Mouse (Mus musculus) gastrocnemius, postnatal 36 days (tissue): ENCODE results near the gene Mfsd2a. TPM values are rescaled to one million over a fixed set of nuclear protein-coding genes. Genes with fewer than 3 reads are reported as not detected.
A peak's percentile ranks its signal among the peaks of the same experiment; 100 is the strongest.

Experiments used
- DNase-seq, 2 experiments: peaks; one replicate each; pipeline ENCODE4 v3.0.0; 2022
- intact Hi-C: fragments of 180-260 bp; cut with DNase I; formaldehyde crosslinking; loops from one replicate; pipeline ENCODE4 v1.15.1; 2025
- total RNA-seq, 2 experiments: library from RNA; stranded (reverse); gene quantifications; 2 replicates each; pipeline ENCODE4 v1.2.3; 2021

Gene Mfsd2a
- total RNA-seq, 2 experiments from 2014 or later: 0.13 to 0.39 TPM

DNA sequence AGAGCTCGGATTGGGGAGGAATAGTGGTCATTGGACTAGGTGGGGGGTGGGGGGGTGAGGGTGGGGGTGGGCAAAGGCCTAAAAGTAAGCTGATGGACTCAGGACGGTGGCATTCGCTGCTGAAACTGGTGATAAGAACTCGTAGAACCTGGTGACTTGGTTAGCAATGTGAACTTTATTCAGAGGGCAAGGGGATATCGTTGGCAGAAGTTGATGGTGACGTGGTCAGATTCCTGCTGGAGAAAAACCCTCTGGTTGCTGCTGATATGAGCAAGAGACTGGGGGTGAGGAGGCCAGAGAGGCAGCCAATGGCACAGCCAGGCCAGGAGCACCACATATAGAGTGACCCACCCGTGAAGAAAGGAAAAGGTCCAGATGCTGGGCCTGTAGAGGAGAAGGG is 20.2 kb upstream of the Mfsd2a start:
- intact Hi-C loops: loop anchor here (5.0 to 10.0 kb wide), 3 partner anchors 34 to 176 kb away; no protein-coding TSS in a partner anchor
- no peak for DNase-seq

DNA sequence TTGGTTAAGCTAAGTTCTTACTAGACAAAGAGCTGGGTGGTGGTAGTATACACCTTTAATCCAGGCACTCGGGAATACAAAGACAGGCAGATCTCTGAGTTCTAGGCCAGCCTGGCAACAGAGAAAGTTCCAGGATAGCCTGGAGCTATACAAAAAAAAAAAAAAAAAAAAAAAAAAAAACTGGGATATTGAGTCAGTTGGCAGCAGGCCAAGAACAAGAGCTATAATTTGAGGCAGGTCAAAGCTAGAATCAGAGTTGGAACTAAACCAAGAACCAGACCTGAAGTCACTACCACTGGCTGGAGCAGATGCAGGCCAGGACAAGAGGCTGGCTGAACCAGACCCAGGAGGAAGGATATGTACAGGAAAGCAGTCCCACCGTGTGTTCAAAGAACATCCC is 19.7 kb upstream of the Mfsd2a start:
- intact Hi-C loops: loop anchor here (5.0 to 10.0 kb wide), 3 partner anchors 33 to 176 kb away; no protein-coding TSS in a partner anchor
- DNase-seq: no peak

DNA sequence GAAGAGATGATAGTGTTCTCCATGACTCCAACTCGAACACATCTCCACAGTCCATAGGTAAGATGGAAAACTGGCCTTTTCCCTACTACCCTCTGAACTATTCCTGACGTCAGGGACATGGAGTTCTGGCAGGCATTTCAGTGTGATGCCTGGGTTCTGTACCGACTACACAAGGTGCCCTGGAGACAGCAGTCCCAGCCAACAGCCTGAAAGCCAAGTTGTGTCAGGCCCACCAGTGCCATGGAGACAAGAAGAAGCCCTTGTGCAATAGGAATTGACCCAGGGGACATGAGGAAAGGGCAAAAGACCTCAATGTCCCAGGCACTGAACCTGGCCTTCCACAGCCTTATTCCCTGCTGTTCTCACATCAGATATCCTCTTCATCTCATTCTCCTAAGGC is 18.8 kb upstream of the Mfsd2a start:
- intact Hi-C loops: loop anchor here (5.0 to 10.0 kb wide), 3 partner anchors 33 to 175 kb away; no protein-coding TSS in a partner anchor

DNA sequence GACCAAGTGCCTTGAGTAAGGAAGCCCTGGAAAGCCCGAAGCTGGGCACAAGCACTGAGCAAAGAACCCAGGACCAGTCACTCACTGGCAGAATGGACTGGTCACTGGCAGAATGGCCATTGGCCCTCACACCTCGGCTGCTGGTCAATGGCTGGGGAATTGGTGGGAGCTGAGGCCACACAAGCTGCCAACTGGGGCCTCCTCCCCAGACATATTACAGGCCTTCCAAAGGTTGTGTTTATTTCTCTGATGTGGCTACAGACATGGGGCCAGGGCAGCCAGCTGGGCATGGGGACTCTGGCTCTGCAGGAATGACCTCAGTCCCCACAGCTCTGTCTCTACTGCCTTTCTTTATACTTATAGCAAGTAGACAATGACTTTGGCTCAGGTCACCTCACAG is 17.9 kb upstream of the Mfsd2a start:
- intact Hi-C loops: no loop called here
- DNase-seq: no peak

More for the DNA sequence above, 18.8 kb upstream of the Mfsd2a start:
- DNase-seq: no peak

DNA sequence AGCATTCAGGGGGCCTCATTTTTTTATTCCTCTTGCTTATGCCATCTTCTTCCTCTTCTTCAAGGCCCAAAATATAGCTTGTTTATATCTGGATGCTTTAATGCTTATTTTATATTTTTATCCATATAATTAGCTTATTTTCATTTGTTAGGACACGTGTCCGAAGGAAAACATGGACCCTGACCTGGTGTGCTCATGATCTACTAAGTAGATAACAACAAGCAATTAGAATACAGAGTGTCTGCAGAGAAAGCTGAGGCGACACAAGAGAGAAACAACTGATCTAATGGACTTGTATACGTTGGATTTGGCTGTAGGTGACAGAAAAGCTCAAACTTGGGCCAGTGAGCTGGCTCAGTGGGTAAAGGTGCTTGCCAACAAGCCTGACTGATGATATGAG is 15.9 kb upstream of the Mfsd2a start:
- intact Hi-C loops: no loop called here
- no peak for DNase-seq

DNA sequence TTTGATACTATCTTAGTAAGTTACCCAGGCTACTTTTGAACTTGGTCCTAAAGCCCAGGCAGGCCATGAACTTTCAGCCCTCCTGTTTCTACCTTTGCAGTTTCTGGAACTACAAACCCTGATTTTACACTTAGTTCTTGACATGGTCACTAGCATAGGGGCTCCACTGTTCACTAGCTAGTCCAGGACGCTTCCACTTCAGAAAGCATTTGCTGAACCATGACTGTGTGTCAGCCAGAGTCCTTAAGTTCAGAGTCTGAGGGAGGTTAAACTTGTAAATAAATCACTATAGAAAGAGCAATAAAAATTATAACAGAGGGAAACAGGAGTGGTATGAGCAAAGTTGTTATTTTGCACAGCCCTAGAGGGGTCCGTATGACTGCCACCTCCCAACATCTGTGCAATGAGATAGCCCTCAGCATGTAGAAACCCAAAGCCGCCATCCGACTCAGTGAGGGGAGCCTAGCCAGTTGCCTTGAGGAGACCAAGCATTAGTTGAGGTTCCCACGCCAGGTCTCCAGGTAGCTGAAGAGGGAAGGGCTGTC is 14.1 kb upstream of the Mfsd2a start:
- intact Hi-C loops: no loop called here
- no peak for DNase-seq

DNA sequence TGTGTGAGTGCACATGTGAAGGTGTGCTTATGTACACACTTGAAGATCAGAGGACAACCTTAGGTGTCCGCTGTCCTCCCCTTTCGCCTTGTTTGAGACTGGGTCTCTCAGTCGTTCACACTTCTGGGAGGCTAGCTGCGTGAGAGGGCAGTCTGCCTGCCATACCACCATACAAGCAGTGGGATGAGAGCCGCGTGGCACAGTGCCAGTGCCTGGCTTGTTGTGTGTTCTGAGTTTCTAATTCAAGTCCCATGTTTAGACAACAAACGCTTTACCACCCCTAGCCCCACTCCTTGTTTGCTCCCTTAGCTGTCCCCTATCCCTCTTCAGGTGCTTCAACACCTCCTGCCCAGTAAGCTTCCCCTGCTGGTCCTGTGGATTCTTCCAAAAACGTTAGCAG is 11.1 kb upstream of the Mfsd2a start:
- intact Hi-C loops: no loop called here
- DNase-seq: no peak

DNA sequence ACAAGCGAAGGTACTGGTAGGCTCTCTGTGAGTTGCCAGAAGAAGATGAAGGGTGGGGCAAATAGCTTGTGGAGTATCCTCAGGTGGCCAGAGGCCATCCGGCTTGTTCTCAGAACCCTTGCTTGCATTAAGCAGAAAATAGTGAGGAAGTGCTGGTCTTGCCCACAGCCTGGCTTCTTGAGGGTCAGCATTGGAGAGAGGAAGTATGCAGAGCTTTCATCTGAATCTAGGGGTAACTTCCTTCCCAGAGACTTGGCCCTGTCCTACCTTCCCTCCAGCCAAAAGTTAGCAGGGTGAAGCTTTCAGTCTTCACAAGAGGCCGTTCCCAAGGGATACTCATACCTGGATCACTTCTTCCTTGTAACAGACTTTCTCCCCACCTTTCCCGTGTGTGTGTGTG is 10.7 kb upstream of the Mfsd2a start:
- DNase-seq: no peak
- intact Hi-C loops: no loop called here

DNA sequence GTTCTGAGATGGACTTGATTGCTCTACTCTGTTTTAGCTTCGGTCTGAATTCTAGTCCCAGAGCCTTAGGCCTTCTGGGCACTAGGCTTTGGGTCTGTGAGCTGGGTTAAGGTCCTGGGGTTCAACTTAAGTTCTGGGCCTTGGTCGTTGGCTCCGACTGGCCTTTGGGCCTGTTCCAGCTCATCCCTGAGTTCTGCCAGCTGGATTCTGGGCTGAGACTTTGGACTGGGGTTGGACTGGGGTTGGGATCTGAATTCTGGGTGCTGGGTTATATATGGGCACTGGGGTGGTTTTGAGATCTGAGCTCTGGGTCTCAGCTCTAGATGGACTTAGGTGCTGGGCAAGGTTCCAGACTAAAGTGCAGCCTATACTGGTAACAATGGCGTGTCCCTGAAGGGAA is 10.2 kb upstream of the Mfsd2a start:
- intact Hi-C loops: no loop called here
- DNase-seq: no peak

DNA sequence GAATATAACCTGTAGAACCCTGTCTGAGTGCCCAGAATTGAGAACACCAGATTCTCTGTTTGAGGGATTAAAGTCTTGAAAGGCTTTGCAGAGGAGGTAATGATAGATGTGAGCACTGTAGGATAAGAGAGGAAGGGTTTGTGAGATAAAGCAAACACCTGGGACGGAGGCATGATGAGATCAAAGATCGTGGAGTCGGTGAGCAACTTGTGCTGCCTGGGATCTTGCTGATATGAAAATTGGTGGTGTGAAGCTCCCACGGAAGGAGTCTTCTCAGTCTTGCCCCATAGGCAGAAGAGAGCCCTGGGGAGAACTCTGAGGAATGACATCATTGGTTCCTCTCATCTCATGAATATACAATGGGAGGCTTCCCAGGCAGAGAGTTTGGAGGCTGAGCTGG is 7.1 kb upstream of the Mfsd2a start:
- intact Hi-C loops: no loop called here
- DNase-seq: no peak

DNA sequence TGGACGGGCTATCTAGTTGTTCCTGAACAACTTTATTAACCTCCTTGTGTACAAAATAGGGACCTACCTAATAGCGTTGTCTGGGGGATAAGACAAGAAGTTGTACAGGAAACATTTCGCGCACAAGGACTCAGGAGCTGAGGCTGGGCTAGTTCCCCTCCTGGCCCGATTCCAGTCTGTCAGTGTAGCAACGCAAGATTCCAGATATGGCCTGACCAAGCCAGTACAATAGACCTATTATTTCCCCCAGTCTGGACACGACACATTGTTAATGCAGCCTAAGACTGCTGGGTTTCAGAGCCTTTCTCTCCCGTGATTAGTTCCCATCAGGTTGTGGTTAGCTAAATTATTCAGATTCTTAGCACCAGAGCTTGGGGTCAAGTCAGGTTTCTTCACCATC is 1.8 kb upstream of the Mfsd2a start:
- intact Hi-C loops: no loop called here
- no peak for DNase-seq

DNA sequence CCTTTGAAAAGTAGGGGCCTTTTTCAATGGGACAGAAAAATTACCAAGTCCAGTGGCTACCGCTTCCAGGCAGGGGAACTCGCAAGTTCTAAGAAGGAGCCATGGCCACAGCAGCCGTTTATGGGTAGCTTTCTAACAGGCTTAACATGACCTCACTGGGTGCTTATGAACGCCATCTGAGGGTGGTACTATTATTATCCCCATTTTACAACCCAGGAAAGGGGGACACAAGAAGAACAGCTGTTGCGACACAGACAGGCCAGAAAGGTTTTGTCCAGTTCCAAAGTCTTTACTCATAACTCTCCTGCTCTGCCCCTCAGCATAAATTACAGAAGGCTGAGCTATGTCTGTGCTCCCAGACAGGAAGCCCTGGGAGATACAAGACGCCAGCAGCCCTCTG is 601 bp upstream of the Mfsd2a start:
- intact Hi-C loops: no loop called here
- no peak for DNase-seq

DNA sequence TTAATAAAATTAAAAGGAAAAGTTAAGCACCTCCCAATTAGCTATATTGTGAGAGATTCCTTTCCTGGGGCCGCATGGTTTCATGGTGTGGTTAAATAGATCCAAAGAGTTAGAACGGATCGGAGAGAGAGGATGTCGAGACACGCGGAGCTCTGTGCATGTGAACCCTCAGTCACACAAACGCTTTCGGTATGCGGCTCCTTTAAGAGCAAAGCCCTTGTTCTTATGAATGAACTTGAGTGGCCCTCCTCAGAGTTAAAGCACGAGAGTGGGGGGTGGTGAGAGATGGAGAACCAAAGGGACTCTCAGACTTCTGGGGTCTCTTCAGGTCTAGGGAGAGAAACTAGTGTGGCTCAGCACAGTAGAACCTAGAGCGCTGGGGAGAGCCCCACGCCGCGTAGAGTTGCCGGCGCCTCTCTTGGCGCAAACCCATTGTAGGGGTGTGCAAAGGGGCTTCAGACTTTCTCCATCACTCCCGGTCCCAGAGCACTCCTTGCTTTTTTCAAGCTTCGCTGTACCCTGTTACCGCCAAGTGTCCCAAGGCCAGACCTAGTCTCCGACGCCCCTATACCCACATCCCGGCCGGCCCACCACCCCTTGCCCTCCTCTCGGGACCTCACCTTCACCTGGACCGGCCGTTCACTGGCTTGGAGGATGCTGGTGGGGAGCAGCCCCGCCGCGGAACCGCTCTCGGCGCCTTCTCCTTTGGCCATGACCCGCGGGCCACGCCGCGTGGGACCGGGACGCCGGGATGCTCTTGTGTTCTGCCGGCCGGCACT is 478 bp downstream of the Mfsd2a start:
- intact Hi-C loops: no loop called here
- no peak for DNase-seq

DNA sequence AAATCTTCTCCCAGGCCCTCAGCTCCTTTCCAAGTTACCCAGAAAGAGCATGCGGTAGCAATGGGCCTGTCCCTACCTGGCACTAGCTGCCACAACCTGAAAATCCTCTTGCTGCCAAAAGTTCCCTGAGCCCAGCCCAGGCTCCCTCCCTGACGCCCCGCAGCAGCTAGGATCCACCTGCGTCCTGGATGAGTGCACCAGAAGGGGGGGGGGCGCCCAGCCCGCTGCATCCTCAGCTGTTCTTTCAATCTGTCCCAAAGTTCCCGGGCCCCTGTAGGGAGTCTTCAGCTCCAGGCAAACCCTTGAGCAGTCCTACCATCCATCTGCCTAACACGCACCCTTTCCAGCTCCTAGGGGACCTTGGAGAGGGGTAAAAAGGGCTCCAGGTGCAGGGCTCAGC is 1.2 kb downstream of the Mfsd2a start:
- intact Hi-C loops: no loop called here
- DNase-seq: no peak

DNA sequence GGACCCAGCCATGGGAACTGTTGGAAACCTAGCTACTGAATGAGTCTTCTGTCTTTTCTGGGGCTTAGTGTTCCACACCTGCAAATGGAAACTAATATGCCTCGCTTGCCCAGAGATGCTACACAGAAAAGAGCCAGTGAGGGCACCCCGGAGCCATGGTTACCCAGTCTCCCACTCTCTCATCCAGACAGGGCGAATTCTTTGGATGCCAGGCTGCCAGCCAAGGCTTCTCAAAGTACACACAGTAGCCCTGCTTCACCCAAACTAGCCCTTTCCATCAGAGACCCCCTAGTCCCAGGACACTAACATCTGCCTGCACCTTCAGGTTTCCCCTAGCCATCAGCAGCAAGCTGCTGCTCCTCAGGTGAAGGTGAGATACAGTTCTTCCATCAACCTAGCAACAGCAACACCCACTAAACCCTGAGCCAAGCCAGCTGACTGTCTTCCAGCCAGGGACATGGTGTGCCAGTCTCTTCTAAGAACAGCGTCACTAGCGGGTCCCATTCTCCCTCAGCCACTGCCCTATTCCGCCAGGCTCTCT is 2.4 kb downstream of the Mfsd2a start:
- intact Hi-C loops: no loop called here
- DNase-seq: peak in 1 of 2 experiments; percentile 27

DNA sequence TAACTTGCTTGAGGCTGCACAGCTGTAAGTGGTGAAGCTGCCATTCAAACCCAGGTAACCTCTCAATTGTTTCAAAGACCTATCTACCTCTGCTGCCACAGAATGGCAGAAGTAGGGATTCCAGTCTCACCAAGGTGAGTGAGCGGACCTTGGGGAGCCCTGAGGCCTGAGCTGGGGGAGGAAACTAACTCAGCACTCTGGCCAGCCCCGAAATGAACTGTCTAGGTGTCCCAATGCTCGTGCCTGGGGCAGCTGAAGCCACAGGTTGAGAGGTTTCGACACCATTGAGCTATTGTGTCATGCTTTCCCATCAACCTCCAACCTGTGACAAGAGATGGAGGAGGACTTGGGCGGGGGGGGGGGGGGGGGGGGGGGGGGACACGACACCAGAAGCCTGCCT is 4.7 kb downstream of the Mfsd2a start:
- no peak for DNase-seq
- intact Hi-C loops: no loop called here

DNA sequence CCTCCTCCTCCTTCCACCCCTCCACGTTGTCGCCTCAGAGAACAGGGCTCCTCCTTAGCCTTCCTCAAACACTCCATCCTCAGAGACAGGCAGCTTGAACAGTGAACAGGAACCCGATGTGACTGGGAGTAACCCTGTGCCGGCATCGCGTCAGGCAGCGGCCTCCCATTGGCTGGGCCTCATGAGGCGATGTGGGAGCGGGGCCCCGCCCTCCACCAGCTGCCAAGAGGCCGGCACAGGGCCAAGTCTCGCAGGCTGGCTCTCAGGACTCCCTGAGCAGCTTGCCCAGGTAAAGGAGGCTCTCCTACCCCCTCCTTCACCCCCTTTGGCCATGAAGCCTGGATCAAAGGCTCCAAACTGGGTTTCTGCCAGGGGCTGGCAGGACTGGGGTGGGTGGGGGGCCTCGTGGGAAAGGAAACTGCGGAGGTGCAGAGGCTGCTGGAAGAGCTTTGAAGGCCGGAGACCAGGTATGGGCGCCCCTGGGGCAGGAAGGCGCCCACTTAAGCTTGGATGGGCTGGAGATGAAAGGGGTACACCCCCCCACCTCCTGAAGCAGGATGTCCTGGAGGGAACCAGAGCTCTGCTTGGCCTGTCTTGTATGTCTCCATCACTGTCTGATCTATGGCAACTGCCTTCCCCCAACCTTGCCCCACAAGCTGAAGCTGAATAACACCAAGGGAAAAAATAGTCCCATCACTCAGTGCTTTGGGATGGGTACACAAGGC is 5.4 kb downstream of the Mfsd2a start:
- intact Hi-C loops: no loop called here
- DNase-seq: peak; percentile 48 to 59

DNA sequence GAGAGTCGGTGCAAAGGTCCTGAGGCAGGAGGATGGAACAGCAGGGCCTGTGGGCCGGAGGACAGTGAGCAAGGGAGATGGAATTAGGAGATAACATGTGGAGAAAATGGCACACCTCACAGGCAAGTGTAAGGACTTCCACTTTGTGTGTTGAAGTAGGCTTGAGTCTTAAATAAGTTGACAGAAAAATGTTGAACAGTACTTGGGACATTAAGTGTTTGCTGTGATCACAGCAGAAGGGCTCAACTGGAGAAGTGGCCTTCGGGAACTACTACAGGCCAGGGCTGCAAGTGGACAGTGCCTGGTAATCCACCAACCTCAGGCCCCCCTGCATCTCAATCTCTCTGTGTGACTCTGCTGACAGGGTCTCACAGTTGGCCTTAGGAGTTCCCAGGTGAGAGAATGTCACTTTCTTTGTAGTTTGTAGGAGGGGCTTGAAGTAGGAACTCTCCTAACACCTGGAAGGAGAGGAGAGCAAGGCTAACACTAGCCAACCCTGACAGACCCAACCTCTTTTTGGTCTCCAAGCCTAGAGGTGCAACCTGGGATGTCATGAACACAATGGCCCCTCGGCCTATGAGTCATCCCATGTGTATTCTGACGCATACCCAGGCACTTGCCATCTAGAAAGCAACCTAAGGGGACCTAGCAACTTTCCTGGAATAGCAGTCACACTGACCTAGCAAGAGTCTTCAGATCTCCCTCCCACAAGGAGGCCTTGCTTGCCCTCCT is 6.1 kb downstream of the Mfsd2a start:
- intact Hi-C loops: no loop called here
- no peak for DNase-seq

DNA sequence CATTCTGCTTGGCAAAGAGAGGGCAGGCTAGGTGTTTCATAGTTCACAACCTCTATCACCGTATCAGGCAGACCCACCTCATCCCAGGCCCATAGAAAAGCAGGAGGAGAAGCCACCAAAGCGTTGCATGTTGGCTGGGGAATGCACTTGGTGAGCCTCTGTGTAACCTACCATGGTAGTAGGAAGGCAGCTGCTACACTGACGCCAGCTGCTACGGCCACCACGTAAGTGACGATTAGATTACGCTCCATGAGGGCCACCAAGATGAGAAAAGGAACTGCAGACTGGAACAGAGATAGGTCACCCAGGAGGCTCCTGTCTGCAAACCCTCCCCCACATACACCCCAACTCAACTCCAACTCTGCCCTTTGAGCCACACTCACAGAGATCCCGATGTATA is 11.9 kb downstream of the Mfsd2a start:
- intact Hi-C loops: loop anchor here (5.0 kb wide), 2 partner anchors 33 to 133 kb away; no protein-coding TSS in a partner anchor
- DNase-seq: no peak

DNA sequence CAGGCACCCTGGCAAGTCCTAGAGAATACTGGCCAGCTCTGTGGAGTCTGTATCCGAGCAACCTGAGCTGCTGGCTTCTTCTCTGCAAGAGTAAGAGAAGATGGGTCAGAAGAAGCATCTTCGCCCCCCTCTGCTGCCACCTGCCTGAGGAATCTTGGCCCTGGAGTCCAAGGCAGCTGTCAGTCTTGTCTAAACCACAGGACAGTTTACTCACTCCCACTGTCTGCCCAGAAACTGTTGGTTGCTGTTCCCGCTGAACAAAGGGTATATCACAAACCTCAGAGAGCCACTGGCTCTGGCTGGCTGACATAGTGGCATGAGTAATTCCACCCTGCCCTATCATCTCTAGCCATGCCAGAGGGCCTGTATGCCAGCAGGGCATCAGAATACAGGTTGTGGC is 13.8 kb downstream of the Mfsd2a start:
- no peak for DNase-seq
- intact Hi-C loops: loop anchor here (5.0 kb wide), 2 partner anchors 35 to 135 kb away; no protein-coding TSS in a partner anchor

DNA sequence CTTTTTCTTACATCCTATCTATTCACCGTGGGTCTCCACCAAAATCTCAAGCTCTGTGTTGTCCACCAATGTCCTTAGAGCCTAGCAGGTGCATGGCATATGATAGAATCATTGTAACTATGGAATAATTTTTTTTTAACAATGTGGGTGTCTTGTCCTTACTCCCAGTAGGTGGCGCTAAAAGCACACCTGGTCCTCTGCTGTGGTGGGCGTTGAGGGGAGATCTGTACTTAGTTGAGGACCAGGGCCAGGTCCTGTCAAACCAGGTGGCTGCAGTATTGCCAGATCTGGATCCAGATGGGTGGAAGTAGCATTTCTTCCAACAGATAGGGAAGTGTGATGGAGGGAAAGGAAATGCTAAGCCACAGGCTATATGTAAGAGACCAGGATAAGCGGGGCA is 16.6 kb downstream of the Mfsd2a start:
- DNase-seq: no peak
- intact Hi-C loops: no loop called here
